Mouse (Mus musculus): ENCODE data around the gene Shtn1. TPM values are rescaled to one million over a fixed set of nuclear protein-coding genes. Genes with fewer than 3 reads are reported as not detected.

Shtn1 gene
- polyA plus RNA-seq, 1 experiment from 2014 or later: 4.2 TPM

GRCm38 (mm10) chr19:59051622-59052021 lies 24.3 kb downstream of the Shtn1 start:
- Histone ChIP-seq H3K4me3 (no peak overlapping the region), H3K36me3 (no peaks in the 10 kb centered on the region), H3K9me3 (no peaks in the 10 kb centered on the region), H3K4me2 (no peak overlapping the region), H3K27ac (no peak overlapping the region), H3K27me3 (no peaks in the 10 kb centered on the region), H3K4me1 (no peaks in the 10 kb centered on the region), H3K9ac (no peak overlapping the region)
- WGBS: 75% methylated on average over 9 of the region's 9 CpGs
- no peak for ATAC-seq (ENCODE audit: insufficient number of reproducible peaks, low FRiP score, low TSS enrichment, low read depth)

DNA sequence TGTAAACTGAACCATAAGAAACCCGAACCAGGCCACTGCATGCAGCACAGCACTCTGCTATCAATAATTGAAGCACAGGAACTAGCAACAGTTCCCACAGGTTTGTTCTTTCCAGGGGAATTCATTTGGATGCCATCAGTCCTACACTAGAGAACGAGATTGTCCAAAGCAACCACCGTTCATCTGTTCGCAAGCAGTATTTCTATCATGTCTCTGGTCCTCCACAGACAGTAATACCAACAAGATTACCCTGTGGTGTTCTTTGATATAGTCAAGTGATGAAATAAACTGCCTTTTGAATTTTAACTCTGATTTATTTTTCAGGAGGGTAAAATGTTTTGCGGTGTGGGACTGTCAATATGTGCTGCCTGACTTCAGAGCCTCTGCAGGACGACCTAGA lies 27.0 kb downstream of the Shtn1 start:
- Histone ChIP-seq H3K27ac (no peak overlapping the region), H3K4me1 (no peaks in the 10 kb centered on the region), H3K9ac (no peak overlapping the region), H3K4me3 (no peak overlapping the region), H3K27me3 (no peaks in the 10 kb centered on the region), H3K4me2 (no peak overlapping the region), H3K9me3 (no peaks in the 10 kb centered on the region), H3K36me3 (no peaks in the 10 kb centered on the region)
- 73% methylated on average over 6 of the region's 6 CpGs for WGBS
- ATAC-seq (ENCODE audit: insufficient number of reproducible peaks, low FRiP score, low TSS enrichment, low read depth): no peak

DNA sequence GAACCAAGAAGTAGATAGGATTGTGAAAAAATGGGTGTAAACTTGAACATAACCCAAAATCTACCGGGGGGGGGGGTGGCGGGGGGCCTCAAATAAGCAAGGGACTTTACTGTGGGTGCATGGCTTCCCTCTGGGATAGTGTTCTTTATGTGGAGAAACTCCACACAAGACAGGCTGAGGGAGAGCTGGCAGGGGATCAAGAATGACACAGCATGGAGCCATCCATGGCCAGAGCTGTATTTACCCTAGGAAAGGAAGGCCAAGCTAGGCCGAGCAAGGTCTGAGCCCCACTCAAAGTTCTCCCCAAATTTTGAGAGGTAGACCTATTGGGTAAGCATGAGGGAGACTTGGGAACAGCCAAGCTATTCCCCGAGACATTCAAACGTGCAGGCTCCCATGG lies 28.4 kb downstream of the Shtn1 start:
- no peaks in the 10 kb centered on the region for H3K36me3 ChIP-seq
- no peak overlapping the region for H3K9ac ChIP-seq
- no peak overlapping the region for H3K4me2 ChIP-seq
- H3K27me3 ChIP-seq: no peaks in the 10 kb centered on the region
- 81% methylated on average over 5 of the region's 5 CpGs for WGBS
- no peak overlapping the region for H3K27ac ChIP-seq
- H3K4me1 ChIP-seq: no peaks in the 10 kb centered on the region
- H3K9me3 ChIP-seq: no peaks in the 10 kb centered on the region
- H3K4me3 ChIP-seq: no peak overlapping the region
- no peak for ATAC-seq (ENCODE audit: insufficient number of reproducible peaks, low FRiP score, low TSS enrichment, low read depth)

GRCm38 (mm10) chr19:59041086-59041485 lies 34.8 kb downstream of the Shtn1 start:
- no peaks in the 10 kb centered on the region for H3K4me1 ChIP-seq
- 74% methylated on average over 3 of the region's 3 CpGs for WGBS
- no peak for ATAC-seq (ENCODE audit: insufficient number of reproducible peaks, low FRiP score, low TSS enrichment, low read depth)
- no peaks in the 10 kb centered on the region for H3K27me3 ChIP-seq
- H3K36me3 ChIP-seq: no peaks in the 10 kb centered on the region
- no peak overlapping the region for H3K4me2 ChIP-seq
- no peak overlapping the region for H3K4me3 ChIP-seq
- H3K9me3 ChIP-seq: no peaks in the 10 kb centered on the region
- no peak overlapping the region for H3K27ac ChIP-seq
- H3K9ac ChIP-seq: no peak overlapping the region

GRCm38 (mm10) chr19:59038793-59039192 lies 37.1 kb downstream of the Shtn1 start:
- WGBS: 80% methylated on average over 4 of the region's 4 CpGs
- Histone ChIP-seq H3K4me3 (no peak overlapping the region), H3K9me3 (no peaks in the 10 kb centered on the region), H3K27me3 (no peaks in the 10 kb centered on the region), H3K36me3 (no peaks in the 10 kb centered on the region), H3K9ac (no peak overlapping the region), H3K4me1 (no peaks in the 10 kb centered on the region), H3K4me2 (no peak overlapping the region), H3K27ac (no peak overlapping the region)
- ATAC-seq (ENCODE audit: insufficient number of reproducible peaks, low FRiP score, low TSS enrichment, low read depth): no peak

DNA sequence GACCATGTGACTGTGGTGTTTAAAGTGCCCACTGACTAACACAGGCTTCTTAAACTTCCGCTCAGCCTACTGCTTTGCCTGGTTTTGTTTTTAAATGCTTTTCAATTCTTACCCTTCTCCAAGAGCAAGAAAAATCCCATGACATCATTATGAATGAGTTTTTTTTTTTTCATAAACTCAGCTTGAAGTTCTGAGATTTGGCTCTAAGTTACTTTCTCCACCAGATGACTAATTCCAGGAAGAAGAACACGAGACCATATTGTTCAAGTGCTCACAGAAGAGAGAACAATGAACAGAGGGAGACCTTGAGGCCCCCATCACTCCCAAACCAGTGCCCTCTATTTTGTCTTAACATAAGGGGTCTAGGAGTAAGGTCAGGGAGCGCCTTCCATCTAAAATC lies 39.1 kb downstream of the Shtn1 start:
- H3K9me3 ChIP-seq: no peaks in the 10 kb centered on the region
- H3K36me3 ChIP-seq: no peaks in the 10 kb centered on the region
- no peak overlapping the region for H3K27ac ChIP-seq
- H3K9ac ChIP-seq: no peak overlapping the region
- no peak overlapping the region for H3K4me3 ChIP-seq
- H3K4me2 ChIP-seq: no peak overlapping the region
- 58% methylated on average over 3 of the region's 3 CpGs for whole genome bisulfite sequencing
- no peaks in the 10 kb centered on the region for H3K27me3 ChIP-seq
- no peak for ATAC-seq (ENCODE audit: insufficient number of reproducible peaks, low FRiP score, low TSS enrichment, low read depth)
- H3K4me1 ChIP-seq: no peaks in the 10 kb centered on the region

- no peak overlapping the region for H3K27ac ChIP-seq
These were observed 42.7 kb downstream of the Shtn1 start for GRCm38 (mm10) chr19:59033241-59033640.

GRCm38 (mm10) chr19:59030221-59030620 lies 45.7 kb downstream of the Shtn1 start:
- H3K4me2 ChIP-seq: no peak overlapping the region
- no peaks in the 10 kb centered on the region for H3K36me3 ChIP-seq
- H3K27ac ChIP-seq: no peak overlapping the region
- no peak overlapping the region for H3K9ac ChIP-seq
- ATAC-seq (ENCODE audit: insufficient number of reproducible peaks, low FRiP score, low TSS enrichment, low read depth): no peak
- no peaks in the 10 kb centered on the region for H3K27me3 ChIP-seq
- H3K4me1 ChIP-seq: no peaks in the 10 kb centered on the region
- no peaks in the 10 kb centered on the region for H3K9me3 ChIP-seq
- no peak overlapping the region for H3K4me3 ChIP-seq
- 76% methylated on average over 1 of the region's 1 CpGs for WGBS

More at GRCm38 (mm10) chr19:59033241-59033640, 42.7 kb downstream of the Shtn1 start:
- Histone ChIP-seq H3K36me3 (no peaks in the 10 kb centered on the region), H3K4me3 (no peak overlapping the region), H3K9ac (no peak overlapping the region), H3K9me3 (no peaks in the 10 kb centered on the region), H3K27me3 (no peaks in the 10 kb centered on the region), H3K4me1 (no peaks in the 10 kb centered on the region), H3K4me2 (no peak overlapping the region)
- ATAC-seq (ENCODE audit: insufficient number of reproducible peaks, low FRiP score, low TSS enrichment, low read depth): no peak
- 55% methylated on average over 4 of the region's 4 CpGs for WGBS

- no peaks in the 10 kb centered on the region for H3K27me3 ChIP-seq
- H3K36me3 ChIP-seq: no peaks in the 10 kb centered on the region
- no peaks in the 10 kb centered on the region for H3K9me3 ChIP-seq
- H3K4me1 ChIP-seq: no peaks in the 10 kb centered on the region
- WGBS: 59% methylated on average over 9 of the region's 9 CpGs
- H3K4me3 ChIP-seq: no peak overlapping the region
- no peak overlapping the region for H3K9ac ChIP-seq
- ATAC-seq (ENCODE audit: insufficient number of reproducible peaks, low FRiP score, low TSS enrichment, low read depth): no peak
- no peak overlapping the region for H3K4me2 ChIP-seq
- H3K27ac ChIP-seq: no peak overlapping the region
These were observed 46.9 kb downstream of the Shtn1 start for GRCm38 (mm10) chr19:59029011-59029410.

DNA sequence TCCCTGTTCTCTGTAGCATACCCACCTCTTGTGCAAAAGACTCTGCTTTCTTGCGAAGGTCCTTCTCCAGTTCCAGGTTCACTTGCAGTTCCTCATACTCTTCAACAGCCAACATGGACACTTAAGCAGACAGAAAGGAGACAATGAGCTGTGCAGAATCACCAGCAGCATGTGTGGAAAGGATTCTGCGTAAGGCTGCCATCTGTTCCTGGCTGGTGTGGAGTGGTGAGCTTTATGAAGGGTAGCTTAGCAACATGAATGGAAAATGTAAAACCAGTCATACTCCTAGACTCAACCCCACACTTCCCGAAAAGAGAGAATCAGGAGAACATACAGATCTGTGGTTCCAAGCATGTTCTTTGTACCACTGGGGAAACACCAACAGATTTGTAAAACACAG lies 47.8 kb downstream of the Shtn1 start:
- Histone ChIP-seq H3K27ac (no peak overlapping the region), H3K9me3 (no peaks in the 10 kb centered on the region), H3K27me3 (no peaks in the 10 kb centered on the region), H3K4me2 (no peak overlapping the region), H3K36me3 (no peaks in the 10 kb centered on the region), H3K9ac (no peak overlapping the region), H3K4me1 (no peaks in the 10 kb centered on the region), H3K4me3 (no peak overlapping the region)
- ATAC-seq (ENCODE audit: insufficient number of reproducible peaks, low FRiP score, low TSS enrichment, low read depth): no peak
- WGBS: 81% methylated on average over 3 of the region's 3 CpGs

- Histone ChIP-seq H3K9ac (no peak overlapping the region), H3K27me3 (no peaks in the 10 kb centered on the region), H3K36me3 (no peaks in the 10 kb centered on the region), H3K27ac (no peak overlapping the region), H3K4me1 (no peaks in the 10 kb centered on the region), H3K4me3 (no peak overlapping the region), H3K9me3 (no peaks in the 10 kb centered on the region), H3K4me2 (no peak overlapping the region)
- WGBS: 84% methylated on average over 3 of the region's 3 CpGs
- no peak for ATAC-seq (ENCODE audit: insufficient number of reproducible peaks, low FRiP score, low TSS enrichment, low read depth)
These were observed 52.0 kb downstream of the Shtn1 start for GRCm38 (mm10) chr19:59023876-59024275.

GRCm38 (mm10) chr19:59021644-59022043 lies 54.3 kb downstream of the Shtn1 start:
- Histone ChIP-seq H3K4me2 (no peak overlapping the region), H3K4me3 (no peak overlapping the region), H3K4me1 (no peaks in the 10 kb centered on the region), H3K9me3 (no peaks in the 10 kb centered on the region), H3K36me3 (no peaks in the 10 kb centered on the region), H3K27me3 (no peaks in the 10 kb centered on the region), H3K9ac (no peak overlapping the region), H3K27ac (no peak overlapping the region)
- ATAC-seq (ENCODE audit: insufficient number of reproducible peaks, low FRiP score, low TSS enrichment, low read depth): no peak

DNA sequence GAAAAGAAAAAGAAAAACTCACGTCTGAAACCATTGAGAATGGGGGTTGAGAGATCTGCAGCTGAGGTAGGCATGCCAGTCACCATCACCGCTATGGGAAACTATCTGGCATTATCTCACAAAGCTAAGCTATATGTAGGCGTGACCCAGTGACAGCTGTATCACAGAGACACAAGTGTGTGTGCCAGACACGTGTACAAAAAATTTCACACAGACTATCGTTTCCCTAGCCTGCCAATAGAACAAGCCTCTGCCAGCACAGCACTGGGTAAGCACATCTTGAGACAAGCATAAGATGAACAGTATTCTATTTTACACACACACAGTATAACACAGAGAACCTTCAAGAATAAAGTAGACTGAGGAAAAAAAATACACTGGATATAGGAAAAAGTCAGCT lies 65.1 kb downstream of the Shtn1 start:
- no peaks in the 10 kb centered on the region for H3K36me3 ChIP-seq
- H3K4me3 ChIP-seq: no peak overlapping the region
- no peaks in the 10 kb centered on the region for H3K4me1 ChIP-seq
- no peak overlapping the region for H3K27ac ChIP-seq
- H3K4me2 ChIP-seq: no peak overlapping the region
- no peak for ATAC-seq (ENCODE audit: insufficient number of reproducible peaks, low FRiP score, low TSS enrichment, low read depth)
- WGBS: 63% methylated on average over 5 of the region's 5 CpGs
- H3K27me3 ChIP-seq: peaks cover 9% of the 10 kb centered on the region
- H3K9me3 ChIP-seq: no peaks in the 10 kb centered on the region
- H3K9ac ChIP-seq: no peak overlapping the region
